Comparison of ENCODE assay signal across 16 mouse cellular contexts in the genomic region with DNA sequence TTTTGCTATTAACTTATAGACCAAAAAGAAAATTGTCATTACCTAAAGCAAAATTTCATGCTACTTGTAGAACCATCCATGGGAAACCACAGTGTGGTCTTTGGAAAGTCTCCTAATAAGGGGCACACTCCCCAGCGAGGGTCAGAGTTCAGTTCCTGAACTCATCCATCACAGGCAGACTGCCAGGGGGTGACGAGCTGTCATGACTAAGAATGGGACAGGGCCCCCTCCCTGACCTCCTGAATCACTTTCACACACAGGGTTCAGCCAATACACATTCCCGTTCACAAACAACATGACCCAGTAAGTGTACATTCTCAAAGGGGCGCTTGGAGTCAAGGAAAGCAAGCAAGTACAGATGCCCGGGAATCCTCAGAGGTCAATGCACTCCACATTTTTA.
DNase-seq lines count a peak whose midpoint lies in the region; ATAC-seq lines count a peak whose summit lies in the region.
"Had no signal": no experiment of that assay in that cellular context is flagged by ENCODE, and none has a peak within 500 bp of the region (broad histone marks: within the 10 kb centered on the region; RNA-seq: fewer than 3 reads in every experiment).

No protein-coding gene starts in this region.

- no peak overlapping the region for H3K27ac ChIP-seq in forebrain, embryonic 10.5 days
- no peak overlapping the region for H3K27ac ChIP-seq in forebrain, embryonic 15.5 days (replicated peaks)
- no peak overlapping the region for H3K27ac ChIP-seq in liver, embryonic 11.5 days (ENCODE audit: low read depth, low read length)
- no peak overlapping the region for H3K27ac ChIP-seq in limb, embryonic 10.5 days
- H3K27ac ChIP-seq: left cerebral cortex, adult 2 months; liver, embryonic 13.5 days had no signal

- H3K4me2 ChIP-seq in forebrain, embryonic 15.5 days (replicated peaks) = no peak overlapping the region
- H3K4me2 ChIP-seq in liver, embryonic 11.5 days = no peak overlapping the region
- H3K4me2 ChIP-seq: liver, embryonic 13.5 days had no signal

- H3K36me3 ChIP-seq in forebrain, embryonic 10.5 days (replicated peaks) = no peaks in the 10 kb centered on the region
- no peaks in the 10 kb centered on the region for H3K36me3 ChIP-seq in forebrain, embryonic 15.5 days
- no peaks in the 10 kb centered on the region for H3K36me3 ChIP-seq in liver, embryonic 11.5 days (ENCODE audit: control insufficient read depth, insufficient read depth, low read length)
- no peaks in the 10 kb centered on the region for H3K36me3 ChIP-seq in limb, embryonic 10.5 days
- H3K36me3 ChIP-seq: G1E; liver, embryonic 13.5 days had no signal

- peaks cover 9% of the 10 kb centered on the region for H3K4me1 ChIP-seq in forebrain, embryonic 10.5 days
- 0 out of 2 replicates have a peak, but pooled peaks cover 2% of the 10 kb centered on the region for H3K4me1 ChIP-seq in forebrain, embryonic 15.5 days
- H3K4me1 ChIP-seq in liver, embryonic 11.5 days (replicated peaks; ENCODE audit: control insufficient read depth, insufficient read depth, low read length) = no peaks in the 10 kb centered on the region
- H3K4me1 ChIP-seq in limb, embryonic 10.5 days = peaks cover 6% of the 10 kb centered on the region
- H3K4me1 ChIP-seq: liver, embryonic 13.5 days had no signal

- 24% methylated on average over 5 of the region's 5 CpGs for WGBS in forebrain, embryonic 10.5 days
- whole genome bisulfite sequencing in forebrain, embryonic 15.5 days = 39% methylated on average over 5 of the region's 5 CpGs
- 43% methylated on average over 5 of the region's 5 CpGs for WGBS in liver, embryonic 11.5 days
- WGBS in limb, embryonic 10.5 days = 17% methylated on average over 5 of the region's 5 CpGs

- no peak overlapping the region for H3K4me3 ChIP-seq in forebrain, embryonic 10.5 days
- H3K4me3 ChIP-seq in forebrain, embryonic 15.5 days = no peak overlapping the region
- H3K4me3 ChIP-seq in liver, embryonic 11.5 days (ENCODE audit: low read depth, low read length) = no peak overlapping the region
- H3K4me3 ChIP-seq in limb, embryonic 10.5 days = no peak overlapping the region
- H3K4me3 ChIP-seq: left cerebral cortex, adult 2 months; liver, embryonic 13.5 days had no signal

- no peaks in the 10 kb centered on the region for H3K27me3 ChIP-seq in forebrain, embryonic 10.5 days (ENCODE audit: poor library complexity, severe bottlenecking)
- H3K27me3 ChIP-seq in forebrain, embryonic 15.5 days = no peaks in the 10 kb centered on the region
- H3K27me3 ChIP-seq in liver, embryonic 11.5 days (replicated peaks; ENCODE audit: control insufficient read depth, insufficient read depth, low read length) = no peaks in the 10 kb centered on the region
- H3K27me3 ChIP-seq in limb, embryonic 10.5 days (ENCODE audit: low read depth, poor library complexity, severe bottlenecking) = no peaks in the 10 kb centered on the region; the same call in 1 of the 2 replicates
- H3K27me3 ChIP-seq: liver, embryonic 13.5 days had no signal

- peak; percentile 18 for DNase-seq in forebrain, embryonic 10.5 days (ENCODE audit: extremely low spot score, low spot score)
- peak; percentile 5 for DNase-seq in liver
- DNase-seq in liver, embryonic 11.5 days (ENCODE audit: low spot score) = no peak
- DNase-seq in embryo, embryonic 10.5 days (ENCODE audit: low spot score) = peak; percentile 89
- peak; percentile 60 for DNase-seq in limb, embryonic 10.5 days (ENCODE audit: low spot score)
- no peak for DNase-seq in urinary bladder, adult 18-20 months (ENCODE audit: low spot score in 2 of 2)
- no peak for DNase-seq in cerebellum, adult 11-12 months
- DNase-seq: B cell, adult 2 months; cerebellum, postnatal 36 days; liver, embryonic 13.5 days; right cerebral cortex, postnatal 14 days; thymus, postnatal 14 days had no signal

- no peak for ATAC-seq in forebrain, embryonic 15.5 days (replicated peaks)
- no peak; the same call in 1 of the 2 replicates for ATAC-seq in liver, embryonic 11.5 days (replicated peaks; ENCODE audit: low FRiP score)
- ATAC-seq: intestine, embryonic 16.5 days had no signal

- no peaks in the 10 kb centered on the region for H3K9me3 ChIP-seq in forebrain, embryonic 10.5 days
- H3K9me3 ChIP-seq in forebrain, embryonic 15.5 days = no peaks in the 10 kb centered on the region
- H3K9me3 ChIP-seq in liver, embryonic 11.5 days (ENCODE audit: control insufficient read depth, low read length) = no peaks in the 10 kb centered on the region
- no peaks in the 10 kb centered on the region for H3K9me3 ChIP-seq in limb, embryonic 10.5 days (replicated peaks)
- H3K9me3 ChIP-seq: liver, embryonic 13.5 days had no signal

- H3K9ac ChIP-seq in forebrain, embryonic 15.5 days (replicated peaks) = no peak overlapping the region
- H3K9ac ChIP-seq in liver, embryonic 11.5 days (ENCODE audit: low read depth, low read length) = no peak overlapping the region
- H3K9ac ChIP-seq: liver, embryonic 13.5 days had no signal

Comparison
In these comparisons a context has a peak if more than half of its experiments do, and no peak if none do; other contexts are left out.
1. DNase-seq: peak in forebrain, embryonic 10.5 days (single experiment), liver (single experiment), embryo, embryonic 10.5 days (single experiment) and limb, embryonic 10.5 days (single experiment); none in liver, embryonic 11.5 days (single experiment), urinary bladder, adult 18-20 months (0 of 2) and cerebellum, adult 11-12 months (single experiment).